Mouse (Mus musculus) left cerebral cortex, postnatal 10 days (tissue): ENCODE measurements around the gene Esd. TPM values are rescaled to one million over a fixed set of nuclear protein-coding genes. Genes with fewer than 3 reads are reported as not detected.

Experiments used
- DNase-seq, 2 experiments: peaks; one replicate each; pipeline ENCODE4 v3.0.0; 2021 to 2022; ENCODE audit warnings: low spot score in 2 of 2, mixed read lengths in 1 of 2; ENCODE audit errors: extremely low spot score in 1 of 2
- intact Hi-C: fragments of 180-260 bp; cut with DNase I; formaldehyde crosslinking; loops from one replicate; pipeline ENCODE4 v1.15.1; 2025
- total RNA-seq, 2 experiments: library from RNA; stranded (reverse); gene quantifications; 2 replicates each; pipeline ENCODE4 v1.2.3; 2021

Gene Esd
- total RNA-seq, 2 experiments from 2014 or later = 89.6 to 93.4 TPM

DNA sequence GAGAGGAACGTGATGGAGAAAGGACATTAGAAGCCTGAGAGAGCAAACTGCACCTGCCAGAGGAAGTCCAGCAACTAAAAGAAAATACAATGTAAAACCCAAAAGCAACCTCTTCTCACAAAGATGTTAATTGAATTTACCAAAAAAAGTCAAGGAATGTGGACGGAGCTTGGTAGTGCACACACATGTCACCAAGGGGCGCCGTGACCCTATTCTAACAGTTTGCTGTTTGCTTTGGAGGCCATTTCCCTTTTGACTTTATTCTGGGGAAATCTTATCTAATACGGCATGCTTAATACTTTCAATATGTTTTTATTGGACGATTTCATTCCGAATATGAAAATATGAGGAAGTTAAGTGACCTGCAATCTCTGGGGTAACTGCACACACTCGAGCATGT lies 56.7 kb downstream of the Esd start:
- no peak for DNase-seq
- intact Hi-C loops = no loop called here

DNA sequence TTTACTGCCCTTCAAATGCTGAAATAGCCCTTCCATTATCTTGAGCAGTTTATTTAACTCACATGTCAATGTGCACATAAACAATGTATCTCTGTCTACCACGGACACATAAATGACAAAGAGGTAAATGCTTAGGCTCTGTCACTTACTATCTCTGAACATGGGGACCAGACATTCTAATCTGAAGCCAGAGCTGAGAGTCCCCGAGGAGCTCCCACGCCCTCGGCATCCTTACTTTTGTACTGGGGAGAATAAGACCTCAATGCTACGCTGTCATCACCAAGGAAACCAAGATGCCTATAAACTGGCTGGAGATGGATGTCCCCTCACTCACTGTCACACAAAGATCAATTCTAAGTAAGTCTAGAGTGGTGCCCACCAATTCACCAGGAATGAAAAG lies 58.4 kb downstream of the Esd start:
- intact Hi-C loops = loop anchor here (5.0 kb wide), 1 partner anchor 157 kb away; the partner anchor contains the start of gene Lrch1
- DNase-seq = no peak

DNA sequence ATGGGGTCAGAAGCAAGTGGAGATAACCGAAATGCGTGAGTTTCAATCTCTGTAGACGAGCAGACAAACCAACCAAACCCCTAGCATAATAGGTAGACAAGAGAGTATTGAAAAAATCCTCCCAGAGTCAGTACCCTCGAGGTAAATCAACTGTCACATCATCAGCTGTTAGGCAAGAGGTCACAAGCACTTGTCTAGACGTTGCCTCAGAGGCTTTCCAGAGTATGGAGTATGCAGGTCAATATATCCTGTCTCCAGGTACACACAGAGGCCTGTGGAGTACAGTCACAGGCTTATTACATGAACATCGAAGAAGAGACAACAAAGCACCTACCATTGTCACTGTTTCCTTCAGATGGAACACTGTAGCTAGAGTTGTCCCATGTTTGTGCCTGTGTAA lies 60.7 kb downstream of the Esd start:
- no peak for DNase-seq
- intact Hi-C loops = loop anchor here (5.0 kb wide), 1 partner anchor 155 kb away; the partner anchor contains the start of gene Lrch1

DNA sequence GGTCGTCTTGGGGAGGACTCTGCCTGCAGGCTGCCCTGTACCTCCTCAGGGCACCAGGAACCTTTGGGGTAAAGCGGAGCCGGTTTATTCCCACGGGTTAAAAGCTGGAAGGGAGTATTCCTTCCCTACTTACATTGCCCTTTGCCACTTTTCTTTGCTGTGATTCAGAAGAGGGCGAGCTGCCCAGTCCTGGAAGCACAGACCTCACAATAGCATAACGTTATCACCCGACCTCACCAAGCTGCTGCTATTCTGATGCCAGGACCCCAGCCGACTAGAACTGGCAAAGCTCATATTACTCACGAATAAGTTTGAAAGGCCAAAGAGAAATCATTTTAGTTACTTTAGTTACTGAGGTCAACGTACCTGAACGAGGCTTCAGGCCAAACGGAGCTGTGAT lies 62.8 kb downstream of the Esd start:
- intact Hi-C loops = loop anchor here (5.0 kb wide), 1 partner anchor 152 kb away; the partner anchor contains the start of gene Lrch1

DNA sequence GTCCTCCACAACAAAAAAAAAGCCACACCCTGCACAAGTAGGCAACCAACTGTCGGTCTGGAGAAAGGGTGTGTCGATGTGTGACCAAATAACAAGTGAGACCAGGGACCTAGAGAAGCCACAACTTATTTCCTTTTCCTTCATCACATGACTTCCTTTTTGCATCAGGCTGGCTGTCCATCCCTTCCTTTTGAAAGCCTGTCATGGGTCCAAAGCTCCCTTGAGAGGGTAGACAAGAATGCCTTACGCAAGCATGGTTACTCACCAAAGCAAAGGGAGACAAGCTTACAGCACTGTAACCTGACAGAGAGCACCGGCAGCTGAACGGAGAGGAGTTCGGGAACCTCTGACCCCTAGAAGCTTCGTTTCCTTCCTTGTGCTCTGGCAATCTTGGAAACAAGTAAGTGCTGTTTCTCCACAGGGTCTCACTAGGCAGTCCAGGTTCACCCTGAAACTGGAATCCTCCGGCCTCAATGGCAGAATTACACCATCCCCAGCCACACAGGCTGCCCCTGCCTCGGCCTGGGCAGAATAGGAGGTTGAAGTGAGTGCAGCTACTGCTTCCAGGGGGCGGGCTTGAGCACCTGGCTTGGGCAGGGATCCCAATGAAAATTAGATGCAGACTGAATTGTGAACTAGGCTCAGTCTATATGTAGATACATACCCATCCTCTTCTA lies 65.4 kb downstream of the Esd start:
- intact Hi-C loops = no loop called here
- no peak for DNase-seq

More for the DNA sequence above, 62.8 kb downstream of the Esd start:
- DNase-seq = no peak

DNA sequence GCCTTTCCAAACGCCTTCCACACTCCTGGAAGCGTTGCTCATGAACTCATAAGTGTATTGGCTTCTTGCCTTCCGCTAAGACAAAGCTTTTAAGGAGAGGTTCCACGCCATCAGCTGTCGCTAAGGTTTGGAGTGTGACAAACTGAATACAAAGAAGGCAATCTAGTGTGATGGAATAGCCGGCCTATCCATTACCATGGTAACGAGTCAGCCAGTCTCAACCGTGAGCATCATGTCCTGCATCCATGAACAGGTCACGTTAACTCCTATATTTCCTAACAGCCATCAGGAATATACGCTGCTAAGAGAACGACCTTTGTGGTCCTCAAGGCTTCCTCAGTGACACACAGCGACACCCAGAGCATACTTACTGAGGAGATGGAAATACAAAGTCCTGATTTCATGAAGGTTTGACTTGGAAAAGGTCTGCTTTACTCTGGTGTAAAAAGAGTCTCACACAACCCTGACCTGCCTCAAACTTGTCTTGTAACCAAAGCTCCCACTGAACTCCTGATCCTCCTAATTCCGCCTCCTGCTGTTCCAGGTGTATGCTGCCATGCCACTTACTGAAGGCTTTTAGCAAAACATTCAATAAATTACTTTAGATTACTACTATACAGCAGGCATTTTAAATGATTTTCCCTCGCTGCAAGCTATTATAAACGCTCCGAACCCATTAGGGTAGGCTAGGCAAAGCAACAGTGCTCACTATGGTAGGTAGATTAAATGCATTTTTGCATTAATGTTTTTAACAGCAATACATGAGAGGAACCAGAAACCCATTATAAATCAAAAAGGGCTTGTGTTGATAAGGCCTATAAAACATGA lies 66.2 kb downstream of the Esd start:
- no peak for DNase-seq
- intact Hi-C loops = no loop called here

Other genes with a start within 250 kb of the Esd start
- gene Htr2a, start 91.5 kb upstream of the Esd start, total RNA-seq = 10 to 100 TPM; 17.0 to 18.8 TPM
- 10 to 100 TPM; 28.6 to 52.3 TPM for gene Lrch1, start 215.6 kb downstream of the Esd start, total RNA-seq